Mouse (Mus musculus) layer of hippocampus, adult 11-12 months (tissue): ENCODE measurements at regions not wholly inside any gene's neighbourhood (a gene's known extent, or its start where the extent isn't known, plus 50 kb on each side); places are given as distances from the start of the nearest gene placed in this dataset.

Source experiments
- DNase-seq: peaks from one replicate; pipeline ENCODE4 v3.0.0; 2022; ENCODE audit warnings: low spot score

DNA sequence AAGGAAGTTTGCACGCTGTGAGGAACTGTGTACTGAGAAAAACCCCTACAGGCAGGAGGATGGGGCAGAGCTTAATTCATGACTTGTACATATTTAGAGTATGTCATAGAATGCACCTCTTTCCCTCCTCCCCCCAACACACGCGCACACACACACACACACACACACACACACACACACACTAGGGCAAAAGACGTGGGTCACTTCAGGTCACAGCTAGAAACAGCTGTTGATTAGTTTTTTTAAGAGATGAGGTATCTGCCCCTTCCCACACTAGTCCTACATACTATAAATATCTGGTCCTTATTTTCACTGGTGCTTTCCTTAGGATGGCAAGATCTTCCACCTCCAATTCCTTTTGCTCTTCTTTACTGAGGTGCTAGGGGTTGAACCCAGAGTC lies 1207.7 kb upstream of the A1bg start:
- no peak for DNase-seq

DNA sequence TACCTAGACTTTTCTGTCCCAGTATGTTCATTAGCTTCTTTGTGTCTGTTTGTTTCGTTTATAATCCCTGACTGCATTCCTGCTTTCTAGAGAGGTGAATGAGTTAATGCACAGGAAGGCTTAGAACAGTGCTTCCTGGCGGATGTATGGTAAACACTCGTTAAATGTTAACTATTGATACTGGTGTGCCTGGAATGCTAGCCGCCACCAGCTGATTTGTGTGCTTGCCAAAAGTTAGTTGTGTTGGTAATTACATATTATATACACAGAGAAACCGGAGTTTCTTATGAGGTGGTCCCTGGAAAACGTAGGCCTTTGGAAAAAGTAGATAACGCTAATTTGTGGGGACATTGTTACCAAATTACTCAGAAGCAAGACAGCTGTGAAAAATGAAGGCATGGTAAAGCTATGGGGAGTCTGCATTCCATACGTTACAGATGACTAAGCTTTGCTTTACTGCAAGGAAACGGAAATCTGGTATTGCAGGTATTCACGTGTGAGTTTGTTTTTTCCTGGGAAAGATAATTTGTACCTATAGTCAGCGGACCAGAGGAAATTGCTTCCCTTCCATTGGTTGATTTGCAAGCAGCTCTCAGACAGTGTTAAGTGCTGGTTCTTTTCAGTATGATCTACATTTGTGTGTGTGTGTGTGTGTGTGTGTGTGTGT lies 1205.9 kb upstream of the A1bg start:
- no peak for DNase-seq

DNA sequence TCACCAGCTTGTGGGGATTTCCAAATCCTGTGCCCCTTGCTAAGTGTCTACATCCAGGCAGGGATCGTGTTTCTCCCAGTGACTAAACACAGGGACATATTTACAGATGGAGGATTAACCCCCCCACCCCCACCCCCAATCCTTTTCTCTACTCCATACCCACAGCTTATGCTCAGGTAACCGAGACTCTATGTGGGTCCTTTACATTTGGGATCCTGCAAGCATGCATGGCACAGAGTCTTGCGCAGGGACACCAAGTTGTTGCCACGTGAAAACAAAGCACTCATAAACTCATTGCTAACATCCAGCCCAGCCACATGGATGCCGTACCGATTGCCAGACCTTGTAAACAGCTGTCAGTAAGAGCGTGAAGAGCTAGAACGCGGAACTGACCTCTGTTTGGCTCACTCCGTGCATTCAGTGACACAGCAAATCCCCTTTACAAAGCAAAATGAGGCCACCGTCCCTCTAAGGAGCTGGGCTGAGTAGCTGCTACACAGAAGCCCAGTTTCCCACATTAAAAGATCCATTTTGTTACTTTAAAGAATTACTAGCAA lies 1204.9 kb upstream of the A1bg start:
- DNase-seq, result no peak

DNA sequence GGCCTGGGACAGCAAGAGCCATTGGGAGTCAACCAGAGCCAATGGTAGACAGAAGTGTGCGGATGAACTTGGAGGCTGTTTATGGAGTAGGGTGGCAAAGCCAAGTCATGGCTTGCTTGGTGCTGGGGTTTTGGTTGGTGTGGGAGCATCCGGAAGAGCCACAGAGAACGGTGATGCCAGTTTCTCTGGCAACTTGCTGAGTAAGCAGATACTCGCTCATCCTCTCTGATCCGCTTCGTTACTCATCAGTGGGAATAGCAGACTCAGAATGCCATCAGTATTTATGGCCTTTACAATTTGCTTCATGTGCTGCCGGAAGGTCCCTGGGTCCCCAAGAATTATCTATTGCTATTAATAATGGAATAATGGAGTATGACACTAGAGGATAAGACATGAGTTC lies 1202.9 kb upstream of the A1bg start:
- no peak for DNase-seq

DNA sequence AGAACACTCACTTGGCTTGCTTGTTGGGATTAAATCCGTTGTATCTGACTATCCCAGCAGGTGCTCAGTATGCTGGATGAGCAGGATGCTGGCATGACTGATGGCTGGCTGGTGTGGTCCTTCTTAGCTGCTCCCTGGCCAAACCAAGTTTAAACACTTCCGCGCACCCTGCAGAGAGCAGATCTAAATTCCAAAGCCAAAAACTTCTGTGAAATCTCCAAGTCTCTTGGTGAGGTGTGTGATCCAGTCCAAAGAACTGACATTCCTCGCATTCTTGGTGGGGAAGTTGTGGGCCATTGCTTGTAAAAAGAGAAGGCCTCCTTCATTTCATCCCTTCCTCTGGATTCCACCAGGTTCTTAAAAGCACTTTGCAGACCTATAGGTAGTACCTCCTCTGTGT lies 1200.9 kb upstream of the A1bg start:
- DNase-seq, result no peak

DNA sequence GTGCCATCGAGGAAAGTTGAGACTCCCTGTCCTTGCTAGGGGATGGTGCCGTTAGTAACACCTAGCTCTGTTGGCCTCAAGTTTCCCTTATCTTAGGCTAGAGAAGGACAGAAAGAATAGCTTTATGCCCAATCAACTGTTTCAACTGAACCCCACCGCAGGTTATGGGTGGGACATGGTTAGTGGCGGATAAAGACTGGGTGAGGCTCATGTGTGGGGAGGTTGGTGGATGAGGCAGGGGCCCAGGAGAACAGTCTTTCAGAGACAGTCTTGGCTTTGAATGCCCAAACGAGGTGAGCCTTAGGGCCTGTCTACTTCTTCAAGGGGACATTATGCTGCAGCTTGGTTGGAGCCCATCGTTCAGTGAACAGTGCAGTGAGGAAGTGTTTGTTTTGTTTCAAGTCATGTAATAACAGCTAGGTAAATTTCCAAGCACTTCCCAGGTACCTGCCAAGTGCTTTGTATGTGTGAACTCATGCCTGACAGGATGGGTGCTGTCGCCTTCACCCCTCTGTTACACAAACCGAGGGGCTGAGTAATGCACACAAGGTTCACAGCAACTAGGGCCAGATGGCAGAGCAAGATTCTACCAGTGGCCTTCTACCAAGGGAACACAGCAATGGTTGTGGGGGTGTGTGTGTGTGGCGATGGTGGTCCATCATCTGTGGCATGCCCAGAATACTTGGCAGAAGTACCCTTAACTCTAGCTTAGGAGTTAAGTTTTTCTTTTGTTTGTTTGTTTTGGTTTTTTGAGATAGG lies 1199.6 kb upstream of the A1bg start:
- DNase-seq, result no peak

DNA sequence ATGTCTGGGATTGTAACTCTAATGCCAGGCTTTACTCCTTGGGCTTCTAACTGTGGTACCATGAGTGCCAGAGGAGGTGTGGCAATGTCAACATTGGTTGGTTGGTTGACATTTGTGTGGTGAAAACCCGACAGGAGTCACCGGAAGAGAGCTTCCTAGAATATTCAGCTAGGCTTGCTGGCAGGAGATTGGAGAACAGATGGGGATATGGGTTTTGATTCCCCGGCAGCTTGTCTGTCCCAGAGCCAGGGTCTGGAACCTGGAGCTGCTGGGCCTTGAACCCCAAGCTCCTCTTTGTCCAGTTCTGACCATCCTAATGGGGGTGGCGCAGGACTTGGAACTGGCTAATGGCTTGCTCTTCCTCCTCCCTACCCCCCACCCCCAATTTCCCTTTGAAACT lies 1198.9 kb upstream of the A1bg start:
- DNase-seq, result no peak

DNA sequence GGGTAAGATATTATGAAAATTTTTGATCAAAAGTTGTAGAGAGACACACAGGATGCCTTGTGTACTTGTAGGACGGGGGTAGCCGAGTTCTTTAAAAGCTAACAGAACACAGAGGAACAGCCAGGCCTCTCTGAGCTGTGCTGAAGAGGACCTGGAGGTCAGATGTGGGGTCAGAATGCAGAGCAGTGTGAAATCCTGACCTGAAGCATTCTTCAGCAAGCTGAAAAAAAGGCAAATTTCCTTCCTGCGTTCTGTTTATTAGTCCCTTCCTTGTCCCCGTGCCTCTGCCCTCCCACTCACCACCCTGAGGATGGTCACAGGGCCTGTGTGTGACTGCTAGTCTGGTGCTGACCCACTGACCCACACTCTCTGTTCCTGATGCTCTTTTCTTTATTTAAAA lies 1197.9 kb upstream of the A1bg start:
- no peak for DNase-seq

DNA sequence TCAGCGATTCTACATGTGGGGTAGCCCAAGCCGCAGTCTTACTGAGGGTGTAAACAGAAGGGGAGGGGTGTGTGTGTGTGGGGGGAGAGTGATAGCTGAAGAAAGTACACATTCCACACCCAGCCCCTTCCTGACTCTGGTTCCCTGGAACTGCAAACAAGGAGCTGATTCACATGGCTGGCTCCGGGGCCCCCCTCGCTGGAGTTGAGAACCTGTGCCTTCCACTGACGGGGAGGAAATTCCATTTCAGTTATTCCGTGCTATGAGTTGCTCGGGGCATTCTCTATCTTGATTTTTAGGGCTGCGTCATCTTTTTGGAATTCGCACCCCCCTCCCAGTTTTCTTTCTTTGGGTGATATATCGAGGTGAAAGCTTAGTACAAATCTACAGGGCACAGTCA lies 1196.2 kb upstream of the A1bg start:
- DNase-seq, result no peak

DNA sequence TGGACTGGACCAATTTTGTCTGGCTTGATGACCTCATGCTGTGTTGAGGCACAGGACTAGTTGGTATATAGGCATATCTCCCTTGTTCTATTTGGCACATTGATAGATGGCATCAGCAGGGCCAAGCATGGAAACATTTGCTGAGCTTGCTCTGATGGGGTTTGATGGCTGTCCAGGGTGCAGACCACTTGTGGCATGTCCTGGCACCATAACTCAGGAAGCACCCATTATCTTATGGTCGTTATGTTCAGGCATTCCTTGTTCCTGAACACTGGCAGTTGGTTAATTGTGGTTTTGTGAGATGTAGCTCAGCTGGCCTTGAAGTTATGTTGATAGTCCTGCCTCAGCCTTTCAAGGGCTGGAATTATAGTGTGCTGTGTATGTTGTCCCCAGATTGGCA lies 1193.4 kb upstream of the A1bg start:
- no peak for DNase-seq

DNA sequence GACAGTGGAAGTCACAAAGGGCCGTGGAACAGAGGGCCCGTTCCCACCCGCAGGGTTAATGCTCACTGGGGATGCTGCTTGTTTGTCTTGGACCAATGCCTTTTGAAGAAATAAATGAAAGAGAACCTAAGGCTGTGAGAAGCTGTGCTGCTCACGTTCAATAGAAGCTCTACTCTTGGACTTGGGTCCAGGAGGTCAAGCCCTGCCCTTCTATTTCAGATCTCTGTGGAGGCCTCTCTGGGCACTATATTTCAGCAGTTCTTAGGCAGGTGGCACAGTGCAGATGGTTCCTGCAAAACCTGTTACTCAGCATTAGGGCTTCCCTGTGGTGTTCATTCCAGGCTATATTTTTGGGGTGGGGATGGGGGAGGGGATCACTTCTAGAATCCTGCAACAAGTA lies 1192.0 kb upstream of the A1bg start:
- no peak for DNase-seq

DNA sequence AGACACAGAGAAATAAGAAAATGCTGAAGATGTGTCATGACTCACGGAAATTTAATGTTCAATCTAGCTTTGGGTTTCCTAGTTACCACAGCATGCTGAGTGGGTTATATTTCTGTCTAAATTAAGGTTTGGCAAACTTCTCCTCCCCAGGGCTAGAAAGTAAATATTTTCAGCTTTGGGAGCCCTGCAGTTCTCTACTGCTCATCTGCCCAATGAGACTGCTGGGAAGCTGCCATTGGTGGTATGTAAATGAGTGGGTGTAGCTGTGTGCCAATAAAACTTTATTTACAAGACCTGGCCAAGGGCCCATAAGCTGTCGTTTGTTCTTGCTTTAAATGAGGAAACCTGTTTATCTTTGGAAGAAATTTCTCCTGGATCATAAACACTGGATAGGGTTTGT lies 1189.3 kb upstream of the A1bg start:
- peak; percentile 37 for DNase-seq

DNA sequence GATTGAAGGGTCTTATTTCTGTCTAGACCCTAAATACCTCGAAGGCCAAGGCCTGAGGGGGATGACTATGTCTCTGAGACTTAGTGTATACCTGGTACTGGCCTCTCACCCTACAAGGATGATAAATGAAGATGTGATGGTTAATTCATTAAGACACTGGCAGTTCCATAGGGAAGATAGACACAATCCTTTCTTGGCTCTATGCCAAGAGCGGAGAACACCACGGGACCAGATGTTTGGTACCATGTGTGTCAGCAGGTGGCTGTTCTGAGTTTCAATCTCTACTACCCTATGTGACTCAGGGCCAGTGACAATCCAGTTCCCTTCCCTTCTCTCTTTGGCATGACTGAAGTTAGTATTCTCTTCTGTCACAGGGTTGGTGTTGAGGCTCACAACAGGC lies 1185.2 kb upstream of the A1bg start:
- no peak for DNase-seq

DNA sequence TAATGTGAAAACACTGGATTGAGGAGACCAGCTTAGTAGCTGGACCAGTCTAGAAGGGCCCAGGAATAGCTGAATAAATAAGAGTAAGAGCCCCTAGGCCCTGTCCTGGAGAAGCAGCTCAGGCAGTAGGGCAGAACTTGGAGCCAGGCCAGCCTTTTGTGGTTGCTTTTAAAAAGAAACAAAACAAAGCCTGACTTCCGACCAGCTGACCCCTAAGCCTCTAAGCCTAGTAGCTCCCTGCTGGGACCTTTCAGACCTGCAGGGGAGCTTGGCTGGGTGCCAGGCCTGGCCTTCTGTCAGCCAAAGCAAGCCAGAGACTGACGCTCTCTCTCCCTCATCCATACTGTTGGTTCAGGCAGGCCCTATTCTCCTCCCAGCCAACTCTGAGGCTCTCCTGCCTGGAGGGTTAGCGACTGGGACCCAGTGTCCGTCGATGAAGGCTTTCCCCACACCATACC lies 1183.7 kb upstream of the A1bg start:
- peak; percentile 85 for DNase-seq

DNA sequence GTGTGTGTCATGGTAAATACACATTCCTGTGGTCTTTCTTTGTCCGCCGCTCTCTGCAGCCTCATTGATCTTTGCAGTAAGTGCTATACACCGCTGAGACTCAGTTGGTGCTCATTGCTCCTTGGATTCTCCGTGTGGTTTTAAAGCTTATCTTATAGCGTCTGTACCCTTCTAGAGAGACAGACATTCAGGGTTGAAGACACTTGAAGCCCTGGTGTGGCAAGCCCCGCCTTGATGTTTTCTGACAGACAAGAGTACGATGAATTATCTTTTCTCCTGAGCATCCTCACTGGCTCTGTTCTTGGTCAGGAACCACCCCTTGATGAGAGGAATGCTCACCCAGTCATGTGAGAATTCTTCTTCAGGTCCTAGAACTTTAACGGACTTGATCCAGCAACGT lies 1182.7 kb upstream of the A1bg start:
- no peak for DNase-seq

DNA sequence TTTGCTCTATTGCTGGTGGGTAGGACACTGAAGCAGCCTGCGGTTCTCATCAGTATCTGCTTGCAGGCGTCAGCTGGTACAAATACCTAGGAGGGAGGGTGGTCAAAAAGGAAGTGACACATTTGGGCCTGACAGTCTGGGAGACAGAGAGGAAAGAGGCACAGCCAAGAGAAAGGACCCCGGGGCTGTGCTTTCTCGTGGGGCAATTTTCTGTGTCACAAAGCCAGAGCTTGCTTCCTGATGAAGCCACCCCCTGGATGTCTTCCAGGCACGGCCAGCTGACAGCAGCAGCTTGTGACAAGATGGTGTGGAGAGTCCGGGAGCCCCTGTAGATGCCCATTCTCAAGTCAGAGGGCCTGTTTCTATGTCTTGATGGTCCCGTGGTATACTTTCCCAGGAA lies 1181.8 kb upstream of the A1bg start:
- peak; percentile 69 for DNase-seq

DNA sequence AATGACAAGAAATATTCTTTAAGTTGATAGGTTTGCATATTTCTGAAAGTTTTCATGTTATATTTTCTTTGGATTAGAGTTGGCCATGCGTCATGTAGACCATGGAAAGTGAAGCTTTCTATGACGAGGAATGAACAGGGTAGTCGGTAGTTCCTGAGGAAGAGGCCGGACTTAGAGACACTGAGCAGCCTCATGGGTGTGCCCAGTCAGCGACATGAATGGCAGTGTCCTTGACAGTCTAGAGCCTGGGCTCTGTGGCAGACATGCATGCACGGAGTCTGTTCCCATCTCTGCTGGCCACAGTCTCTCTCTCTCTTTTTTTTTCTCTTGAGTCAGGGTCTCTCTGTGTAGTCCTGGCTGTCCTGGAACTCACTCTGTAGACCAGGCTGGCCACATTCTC lies 1176.9 kb upstream of the A1bg start:
- DNase-seq, result no peak

DNA sequence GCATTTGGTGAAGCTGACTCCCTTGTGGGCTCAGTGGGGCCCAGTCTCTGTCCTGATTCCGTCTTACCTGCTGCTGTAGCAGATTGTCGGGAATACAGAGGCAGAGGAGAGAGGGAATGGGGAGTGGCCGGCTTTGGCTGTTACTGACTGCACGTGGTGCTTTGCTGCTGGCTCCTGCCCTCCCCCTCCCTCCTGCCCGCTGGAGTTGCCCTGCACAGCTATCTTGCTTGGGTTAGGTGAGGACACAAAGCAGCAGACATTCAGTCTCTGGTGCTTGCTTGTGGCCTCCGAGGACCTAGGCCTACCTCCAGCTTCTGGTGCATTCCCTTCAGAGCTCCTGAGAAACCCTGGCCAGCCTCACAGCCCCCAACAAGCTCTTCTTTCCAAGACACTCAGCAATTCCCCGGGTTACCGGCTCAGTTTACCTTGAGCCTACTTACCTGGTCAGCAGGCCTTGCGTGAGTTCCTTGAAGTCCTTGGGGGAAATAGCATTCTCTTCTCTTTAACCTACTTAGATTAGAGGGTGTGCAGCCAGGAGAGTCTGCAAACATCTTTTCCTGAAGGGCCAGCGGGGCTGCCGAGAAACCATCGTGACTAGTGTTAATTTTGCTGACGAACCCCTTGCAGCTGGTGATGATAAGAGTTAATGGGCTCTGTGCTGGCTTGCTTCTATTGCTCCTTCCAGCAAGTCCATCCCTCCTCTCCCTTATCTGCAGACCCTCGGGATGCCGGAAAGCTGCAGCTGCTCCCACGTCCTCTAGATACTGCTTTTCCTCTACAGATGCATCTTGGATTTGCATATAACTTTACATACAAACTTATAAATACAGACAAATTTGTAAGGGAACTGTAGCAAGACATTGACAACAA lies 1176.2 kb upstream of the A1bg start:
- DNase-seq, result no peak

DNA sequence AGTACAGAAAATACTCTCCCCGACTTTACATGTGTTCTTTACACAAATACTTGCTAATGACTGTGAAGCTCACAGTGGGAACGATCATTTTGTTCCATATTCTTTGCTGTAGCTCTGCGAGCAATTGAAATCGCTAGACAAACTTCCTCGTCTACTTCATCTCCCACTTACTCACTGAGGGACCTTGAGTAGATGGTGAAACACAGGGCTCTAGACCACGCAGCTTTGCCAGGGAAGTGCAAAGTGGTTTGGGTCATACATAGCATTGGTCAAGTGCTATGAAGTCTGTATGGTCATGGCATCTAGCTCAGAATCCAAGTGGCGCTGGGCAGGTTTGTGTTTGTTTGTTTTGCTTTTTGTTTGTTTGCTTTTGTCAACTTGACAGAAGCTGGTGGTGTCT lies 1174.0 kb upstream of the A1bg start:
- no peak for DNase-seq

DNA sequence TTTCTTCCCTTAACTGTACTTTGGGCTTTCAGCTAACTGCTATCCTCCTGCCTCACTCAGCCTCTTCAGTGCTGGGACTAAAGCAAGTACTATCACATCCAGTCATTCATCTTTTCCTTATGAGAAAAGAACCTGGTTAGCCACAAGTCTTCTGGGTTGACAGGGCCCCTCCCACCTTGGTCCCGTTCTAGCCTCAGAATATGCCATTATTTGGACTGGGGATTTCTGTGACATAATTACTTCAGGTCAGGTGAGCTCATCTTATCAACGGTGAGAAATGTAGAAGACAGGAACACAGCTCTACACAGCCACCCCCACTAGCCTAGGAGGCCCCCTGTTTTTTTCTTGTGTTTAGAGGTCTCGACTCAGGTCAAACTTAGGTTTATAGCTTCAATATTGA lies 1172.4 kb upstream of the A1bg start:
- DNase-seq, result no peak

DNA sequence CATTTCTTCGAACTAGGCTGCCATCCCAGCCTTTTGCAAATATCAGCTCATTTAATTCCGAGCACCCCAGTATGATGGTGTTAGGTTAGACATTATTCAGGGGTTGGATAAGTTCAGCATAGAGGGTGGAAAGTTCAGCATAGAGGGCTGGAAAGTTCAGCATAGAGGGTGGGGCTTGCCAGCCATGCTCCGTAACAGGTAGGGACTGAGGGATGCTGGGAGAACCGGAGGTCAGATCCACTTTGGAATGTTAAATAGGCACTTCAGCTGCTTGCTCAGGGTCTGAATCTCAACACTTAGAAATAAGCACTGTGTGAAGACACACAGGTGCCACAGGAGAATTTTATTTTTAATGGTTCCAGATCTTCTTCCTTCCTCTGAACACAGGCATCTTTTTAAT lies 1170.9 kb upstream of the A1bg start:
- no peak for DNase-seq

DNA sequence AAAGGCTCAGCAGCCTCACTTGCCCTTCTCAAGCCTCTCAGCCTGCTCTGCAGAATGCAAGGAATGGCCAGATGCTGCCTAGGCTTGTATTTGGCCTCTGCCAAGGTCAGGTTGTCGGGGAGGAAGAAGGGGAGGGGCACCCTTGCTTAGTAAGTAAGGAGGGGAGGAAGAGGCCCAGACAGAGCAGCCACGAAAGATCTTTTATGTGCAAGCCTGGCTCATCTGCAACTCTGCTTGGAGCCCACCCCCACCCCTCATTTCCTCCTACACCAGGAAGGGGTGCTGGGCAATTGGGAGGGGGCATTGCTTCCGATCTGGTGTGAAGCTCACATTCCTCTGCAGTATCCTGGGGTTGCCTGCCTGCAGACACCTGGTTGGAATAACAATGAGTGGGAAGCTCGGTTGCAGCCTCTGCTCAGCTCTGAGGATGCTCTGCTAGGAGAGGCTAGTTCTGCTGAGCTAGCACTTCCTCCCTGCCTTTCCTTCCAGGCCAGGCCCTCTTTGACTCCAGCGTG lies 1169.9 kb upstream of the A1bg start:
- DNase-seq, result no peak
